Mouse (Mus musculus): Measurements from ENCODE around the gene Naa38. TPM values are rescaled to one million over a fixed set of nuclear protein-coding genes. Genes with fewer than 3 reads are reported as not detected.
A peak's percentile ranks its signal among the peaks of the same experiment; 100 is the strongest.

The Naa38 gene
- polyA plus RNA-seq, 1 experiment from 2014 or later = 83.9 TPM

GRCm38 (mm10) chr11:69367616-69368355 is 27.5 kb upstream of the Naa38 start:
- ATAC-seq (no peak), DNase-seq (peak; percentile 49)
- no peak for TF ChIP-seq CTCF (IDR thresholded peaks at IDR 0.05; ENCODE audit: low read depth)
- no peak for TF ChIP-seq EP300 (IDR thresholded peaks at IDR 0.05; ENCODE audit: low read depth)
- H3K27ac ChIP-seq (ENCODE audit: low read depth) = peak overlapping the region; percentile 91
- no peaks in the 10 kb centered on the region for H3K36me3 ChIP-seq (replicated peaks; ENCODE audit: insufficient read depth, low read length)
- no peaks in the 10 kb centered on the region for H3K9me3 ChIP-seq (ENCODE audit: low read length)
- peaks cover 20% of the 10 kb centered on the region for H3K27me3 ChIP-seq (ENCODE audit: insufficient read depth, low read length)
- H3K4me3 ChIP-seq (ENCODE audit: low read depth, low read length) = peak overlapping the region; percentile 83
- H3K4me1 ChIP-seq (ENCODE audit: insufficient read depth) = peaks cover 48% of the 10 kb centered on the region
- peak overlapping the region; percentile 87 for H3K4me2 ChIP-seq (ENCODE audit: low read depth, low read length)
- peak overlapping the region; percentile 92 for H3K9ac ChIP-seq (replicated peaks)
- 2% methylated on average over 22 of the region's 22 CpGs for WGBS (ENCODE audit: insufficient replicate concordance)

- no peak for TF ChIP-seq CTCF (IDR thresholded peaks at IDR 0.05; ENCODE audit: low read depth)
- TF ChIP-seq EP300 (IDR thresholded peaks at IDR 0.05; ENCODE audit: low read depth) = no peak
Observed at GRCm38 (mm10) chr11:69368356-69369214, 26.7 kb upstream of the Naa38 start.

GRCm38 (mm10) chr11:69369215-69369989 is 25.9 kb upstream of the Naa38 start, which contains the start of gene Chd3:
Chd3 (minus strand) TSS chr11:69369406.
- Histone ChIP-seq H3K9me3 (ENCODE audit: low read length) (no peaks in the 10 kb centered on the region), H3K4me3 (ENCODE audit: low read depth, low read length) (peak within 1 kb of the TSS; percentile 83), H3K27ac (ENCODE audit: low read depth) (peak within 1 kb of the TSS; percentile 91), H3K27me3 (ENCODE audit: insufficient read depth, low read length) (peaks cover 20% of the 10 kb centered on the region), H3K9ac (replicated peaks) (peak within 1 kb of the TSS; percentile 92), H3K4me1 (ENCODE audit: insufficient read depth) (peaks cover 51% of the 10 kb centered on the region), H3K36me3 (replicated peaks; ENCODE audit: insufficient read depth, low read length) (no peaks in the 10 kb centered on the region), H3K4me2 (ENCODE audit: low read depth, low read length) (peak within 1 kb of the TSS; percentile 87)
- WGBS (ENCODE audit: insufficient replicate concordance) = 6% methylated on average over 24 of the region's 34 CpGs
- ATAC-seq = no peak
- DNase-seq = no peak
- TF ChIP-seq CTCF (IDR thresholded peaks at IDR 0.05; ENCODE audit: low read depth) = no peak
- TF ChIP-seq EP300 (IDR thresholded peaks at IDR 0.05; ENCODE audit: low read depth) = no peak

More at GRCm38 (mm10) chr11:69368356-69369214, 26.7 kb upstream of the Naa38 start:
- Histone ChIP-seq H3K27ac (ENCODE audit: low read depth) (peak overlapping the region; percentile 91), H3K9me3 (ENCODE audit: low read length) (no peaks in the 10 kb centered on the region), H3K4me1 (ENCODE audit: insufficient read depth) (peaks cover 52% of the 10 kb centered on the region), H3K4me2 (ENCODE audit: low read depth, low read length) (peak overlapping the region; percentile 87), H3K27me3 (ENCODE audit: insufficient read depth, low read length) (peaks cover 20% of the 10 kb centered on the region), H3K36me3 (replicated peaks; ENCODE audit: insufficient read depth, low read length) (no peaks in the 10 kb centered on the region), H3K4me3 (ENCODE audit: low read depth, low read length) (peak overlapping the region; percentile 83), H3K9ac (replicated peaks) (peak overlapping the region; percentile 92)
- peak; percentile 11; the same call in 1 of the 2 replicates for ATAC-seq
- peak; percentile 63 for DNase-seq
- under 1% methylated on average over 39 of the region's 106 CpGs for WGBS (ENCODE audit: insufficient replicate concordance)

- Histone ChIP-seq H3K9ac (replicated peaks) (no peak overlapping the region), H3K27ac (ENCODE audit: low read depth) (peak overlapping the region; percentile 91; the same call in 1 of the 2 replicates), H3K4me2 (ENCODE audit: low read depth, low read length) (peak overlapping the region; percentile 87; the same call in 1 of the 2 replicates), H3K27me3 (ENCODE audit: insufficient read depth, low read length) (peaks cover 20% of the 10 kb centered on the region), H3K9me3 (ENCODE audit: low read length) (no peaks in the 10 kb centered on the region), H3K4me3 (ENCODE audit: low read depth, low read length) (peak overlapping the region; percentile 83; the same call in 1 of the 2 replicates), H3K36me3 (replicated peaks; ENCODE audit: insufficient read depth, low read length) (no peaks in the 10 kb centered on the region), H3K4me1 (ENCODE audit: insufficient read depth) (peaks cover 46% of the 10 kb centered on the region)
- ATAC-seq (no peak), DNase-seq (no peak)
- TF ChIP-seq CTCF (IDR thresholded peaks at IDR 0.05; ENCODE audit: low read depth) = no peak
- TF ChIP-seq EP300 (IDR thresholded peaks at IDR 0.05; ENCODE audit: low read depth) = no peak
- 41% methylated on average over 2 of the region's 2 CpGs for WGBS (ENCODE audit: insufficient replicate concordance)
Observed at GRCm38 (mm10) chr11:69369990-69370816, 25.1 kb upstream of the Naa38 start.

GRCm38 (mm10) chr11:69370817-69371215 is 24.5 kb upstream of the Naa38 start:
- H3K9ac ChIP-seq (replicated peaks) = no peak overlapping the region
- ATAC-seq (no peak), DNase-seq (no peak)
- no peaks in the 10 kb centered on the region for H3K36me3 ChIP-seq (replicated peaks; ENCODE audit: insufficient read depth, low read length)
- no peak overlapping the region for H3K4me3 ChIP-seq (ENCODE audit: low read depth, low read length)
- peaks cover 20% of the 10 kb centered on the region for H3K27me3 ChIP-seq (ENCODE audit: insufficient read depth, low read length)
- TF ChIP-seq CTCF (IDR thresholded peaks at IDR 0.05; ENCODE audit: low read depth) (no peak), EP300 (IDR thresholded peaks at IDR 0.05; ENCODE audit: low read depth) (no peak)
- whole genome bisulfite sequencing (ENCODE audit: insufficient replicate concordance) = 34% methylated on average over 8 of the region's 9 CpGs
- H3K4me2 ChIP-seq (ENCODE audit: low read depth, low read length) = no peak overlapping the region
- peaks cover 41% of the 10 kb centered on the region for H3K4me1 ChIP-seq (ENCODE audit: insufficient read depth)
- H3K9me3 ChIP-seq (ENCODE audit: low read length) = no peaks in the 10 kb centered on the region
- no peak overlapping the region for H3K27ac ChIP-seq (ENCODE audit: low read depth)

All from liver, postnatal 0 days (tissue).